Mouse (Mus musculus): ENCODE measurements around the gene Olfr1107. TPM values are rescaled to one million over a fixed set of nuclear protein-coding genes. Genes with fewer than 3 reads are reported as not detected.

Olfr1107 gene
- polyA plus RNA-seq (2016; fragmentation: Nextera tagmentation; extraction: Ambion mirVana) = not detected in 2 replicates

DNA sequence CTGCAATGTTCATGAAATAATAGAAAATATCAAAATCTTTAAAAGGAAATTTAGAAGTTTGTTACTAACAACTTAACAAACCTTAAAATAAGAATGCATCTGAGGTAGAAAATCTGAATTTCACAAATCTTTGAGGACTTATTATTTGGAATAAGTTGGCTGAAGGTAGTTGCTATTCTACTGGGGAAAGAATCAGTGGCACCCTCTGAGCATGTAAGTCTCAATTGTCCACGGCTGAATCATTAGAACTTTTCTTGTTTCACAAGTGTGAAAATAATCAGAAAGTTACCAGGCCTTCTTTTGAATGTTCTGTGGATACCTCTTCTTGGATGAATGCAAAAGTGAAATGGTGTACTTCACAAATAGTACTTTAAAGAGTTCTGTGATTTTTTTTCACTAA, at the start of gene Olfr1107:
Gene Olfr1107, minus strand, starts transcription at position 101 of the 400 bp plus-strand sequence.
- Histone ChIP-seq H3K4me1 (no peaks in the 10 kb centered on the region), H3K27ac (no peak within 1 kb of the TSS), H3K9me3 (no peaks in the 10 kb centered on the region), H3K27me3 (replicated peaks) (no peaks in the 10 kb centered on the region), H3K36me3 (no peaks in the 10 kb centered on the region), H3K4me2 (replicated peaks) (no peak within 1 kb of the TSS), H3K9ac (no peak within 1 kb of the TSS), H3K4me3 (no peak within 1 kb of the TSS)
- WGBS = 88% methylated on average over 1 of the region's 1 CpGs
- ATAC-seq (ENCODE audit: low FRiP score, low read depth) = no peak

DNA sequence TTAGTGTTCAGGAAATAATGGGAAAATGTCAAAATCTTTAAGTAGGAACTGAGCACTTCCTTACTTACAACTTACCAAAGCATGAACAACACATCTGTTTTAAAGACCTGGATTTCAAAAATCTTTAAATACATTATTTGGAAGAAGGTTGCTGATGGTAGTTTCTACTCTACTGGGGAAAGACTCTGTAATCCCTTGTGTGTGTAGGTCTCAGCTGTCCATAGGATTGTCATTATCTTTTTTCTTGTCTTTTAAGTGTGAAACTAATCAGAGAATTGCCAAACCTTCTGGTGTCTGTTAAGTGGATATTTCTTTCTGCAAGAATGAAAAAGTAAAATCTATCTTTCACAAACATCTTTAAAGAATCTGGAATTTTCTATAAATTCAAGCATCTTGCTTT, 38.9 kb upstream of the Olfr1107 start, which contains the start of gene Olfr259:
Gene Olfr259, minus strand, starts transcription at position 101 of the 400 bp plus-strand sequence.
- no peak within 1 kb of the TSS for H3K4me2 ChIP-seq (replicated peaks)
- no peaks in the 10 kb centered on the region for H3K36me3 ChIP-seq
- ATAC-seq (ENCODE audit: low FRiP score, low read depth) = no peak

DNA sequence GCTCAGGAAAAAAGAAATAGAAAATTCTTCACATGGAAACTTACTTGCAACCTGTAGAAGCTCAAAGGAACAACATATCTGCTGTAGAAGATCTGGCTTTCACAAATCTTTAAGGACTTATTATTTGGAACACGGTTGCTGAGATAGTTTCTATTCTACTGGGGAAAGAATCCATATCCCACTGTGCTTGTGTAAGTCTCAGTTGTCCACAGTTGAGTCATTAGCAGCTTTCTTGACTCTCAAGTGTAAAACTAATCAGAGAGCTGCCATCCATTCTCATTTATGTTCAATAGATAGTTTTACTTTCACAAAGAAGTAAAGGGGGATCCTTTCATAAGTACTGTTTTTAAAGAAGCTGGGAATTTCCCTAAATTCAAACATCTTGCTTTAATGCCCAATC, 20.3 kb upstream of the Olfr1107 start, which contains the start of gene Olfr1109:
Gene Olfr1109, minus strand, starts transcription at position 101 of the 400 bp plus-strand sequence.
- no peak for ATAC-seq (ENCODE audit: low FRiP score, low read depth)

More for the DNA sequence above, 38.9 kb upstream of the Olfr1107 start, which contains the start of gene Olfr259:
- no peaks in the 10 kb centered on the region for H3K9me3 ChIP-seq
- no peak within 1 kb of the TSS for H3K9ac ChIP-seq
- H3K27ac ChIP-seq = no peak within 1 kb of the TSS
- H3K4me1 ChIP-seq = no peaks in the 10 kb centered on the region
- H3K4me3 ChIP-seq = no peak within 1 kb of the TSS
- H3K27me3 ChIP-seq (replicated peaks) = no peaks in the 10 kb centered on the region

DNA sequence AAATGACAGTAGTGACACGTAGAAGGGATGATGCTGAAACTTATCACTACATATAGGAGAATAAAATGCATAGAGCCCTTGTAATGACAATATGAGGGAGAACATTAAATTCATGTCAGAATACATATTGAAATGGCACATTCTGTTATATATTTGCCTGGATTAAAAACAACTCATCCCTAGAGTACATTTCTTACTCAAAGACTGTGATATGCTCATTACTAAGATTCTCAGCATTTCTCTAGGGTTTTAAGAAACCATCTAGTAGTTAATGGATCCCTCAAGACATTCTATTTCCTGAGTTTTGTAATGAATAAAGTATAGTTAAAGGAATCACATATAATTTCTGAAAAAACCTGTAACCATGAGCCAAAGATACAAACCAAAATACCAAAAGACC, 23.4 kb downstream of the Olfr1107 start, which contains the start of gene Olfr1106:
Gene Olfr1106, minus strand, starts transcription at position 101 of the 400 bp plus-strand sequence.
- Histone ChIP-seq H3K9me3 (no peaks in the 10 kb centered on the region), H3K27ac (no peak within 1 kb of the TSS), H3K36me3 (no peaks in the 10 kb centered on the region), H3K27me3 (replicated peaks) (no peaks in the 10 kb centered on the region), H3K4me1 (no peaks in the 10 kb centered on the region), H3K9ac (no peak within 1 kb of the TSS), H3K4me3 (no peak within 1 kb of the TSS), H3K4me2 (replicated peaks) (no peak within 1 kb of the TSS)
- WGBS = 78% methylated on average over 1 of the region's 1 CpGs
- no peak for ATAC-seq (ENCODE audit: low FRiP score, low read depth)

More for the DNA sequence above, 20.3 kb upstream of the Olfr1107 start, which contains the start of gene Olfr1109:
- no peak within 1 kb of the TSS for H3K4me3 ChIP-seq
- H3K9ac ChIP-seq = no peak within 1 kb of the TSS
- WGBS = 75% methylated on average over 1 of the region's 1 CpGs
- no peaks in the 10 kb centered on the region for H3K4me1 ChIP-seq
- no peaks in the 10 kb centered on the region for H3K36me3 ChIP-seq
- H3K27ac ChIP-seq = no peak within 1 kb of the TSS
- no peak within 1 kb of the TSS for H3K4me2 ChIP-seq (replicated peaks)
- H3K27me3 ChIP-seq (replicated peaks) = no peaks in the 10 kb centered on the region
- no peaks in the 10 kb centered on the region for H3K9me3 ChIP-seq

DNA sequence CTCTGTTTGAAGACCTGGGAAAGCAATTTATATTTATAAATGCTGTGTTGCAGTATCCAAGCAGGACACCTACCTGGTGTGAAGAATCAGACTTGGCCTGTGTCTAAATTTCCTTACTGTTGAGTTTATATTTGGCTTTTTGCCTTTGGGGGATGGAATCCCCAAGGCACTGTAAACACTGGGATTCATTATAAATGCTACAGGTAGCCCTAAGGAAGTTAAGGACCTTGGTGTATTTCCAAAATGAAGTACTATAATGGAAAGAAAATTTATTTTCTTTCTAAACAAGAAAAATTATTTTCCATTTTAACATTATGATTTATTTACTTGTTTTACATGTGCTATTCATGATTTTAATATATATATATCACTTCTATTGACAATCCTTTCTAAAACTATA, 39.2 kb downstream of the Olfr1107 start, which contains the start of gene Olfr1105:
Gene Olfr1105, minus strand, starts transcription at position 101 of the 400 bp plus-strand sequence.
- ATAC-seq (ENCODE audit: low FRiP score, low read depth) = no peak
- no peak within 1 kb of the TSS for H3K9ac ChIP-seq
- no peaks in the 10 kb centered on the region for H3K4me1 ChIP-seq
- H3K9me3 ChIP-seq = no peaks in the 10 kb centered on the region
- no peak within 1 kb of the TSS for H3K4me3 ChIP-seq
- no peak within 1 kb of the TSS for H3K4me2 ChIP-seq (replicated peaks)
- no peaks in the 10 kb centered on the region for H3K36me3 ChIP-seq
- no peaks in the 10 kb centered on the region for H3K27me3 ChIP-seq (replicated peaks)
- H3K27ac ChIP-seq = no peak within 1 kb of the TSS

DNA sequence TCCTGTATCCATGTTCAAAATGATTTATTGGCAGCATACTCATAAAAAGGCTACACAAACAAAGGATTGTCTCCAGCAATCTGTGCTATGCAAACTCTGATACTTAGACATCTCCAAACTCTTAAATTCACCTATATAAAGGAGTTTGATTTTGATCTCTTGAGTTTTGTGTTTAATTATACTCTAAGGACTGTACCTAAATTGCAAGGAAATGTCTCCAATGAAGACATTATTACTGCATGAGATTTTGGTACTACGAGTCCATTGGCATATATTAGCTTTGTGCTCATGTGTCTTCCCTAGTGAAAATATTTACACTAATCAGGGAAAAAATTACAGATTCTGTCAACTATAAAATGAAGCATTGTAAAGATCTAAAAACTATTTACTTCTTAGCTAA, 48.6 kb downstream of the Olfr1107 start, which contains the start of gene Olfr1104:
Gene Olfr1104, minus strand, starts transcription at position 101 of the 400 bp plus-strand sequence.
- H3K4me1 ChIP-seq = no peaks in the 10 kb centered on the region
- H3K9me3 ChIP-seq = no peaks in the 10 kb centered on the region
- ATAC-seq (ENCODE audit: low FRiP score, low read depth) = no peak
- H3K4me2 ChIP-seq (replicated peaks) = no peak within 1 kb of the TSS
- no peak within 1 kb of the TSS for H3K9ac ChIP-seq
- H3K36me3 ChIP-seq = no peaks in the 10 kb centered on the region
- H3K27ac ChIP-seq = no peak within 1 kb of the TSS
- no peaks in the 10 kb centered on the region for H3K27me3 ChIP-seq (replicated peaks)
- WGBS = 86% methylated on average over 1 of the region's 1 CpGs
- no peak within 1 kb of the TSS for H3K4me3 ChIP-seq

Other genes with a start within 250 kb of the Olfr1107 start
- gene Olfr1095, start 224.1 kb downstream of the Olfr1107 start, polyA plus RNA-seq (2016; fragmentation: Nextera tagmentation; extraction: Ambion mirVana) = not detected in 2 replicates
- gene Gm13723, start 201.0 kb downstream of the Olfr1107 start, polyA plus RNA-seq (2016; fragmentation: Nextera tagmentation; extraction: Ambion mirVana) = not detected in 2 replicates
- gene Olfr1097, start 183.6 kb downstream of the Olfr1107 start, polyA plus RNA-seq (2016; fragmentation: Nextera tagmentation; extraction: Ambion mirVana) = not detected in 2 replicates
- not detected in 2 replicates for gene Olfr1098, start 151.3 kb downstream of the Olfr1107 start, polyA plus RNA-seq (2016; fragmentation: Nextera tagmentation; extraction: Ambion mirVana)
- not detected in 2 replicates for gene Olfr1099, start 115.1 kb downstream of the Olfr1107 start, polyA plus RNA-seq (2016; fragmentation: Nextera tagmentation; extraction: Ambion mirVana)
- gene Olfr1100, start 95.9 kb downstream of the Olfr1107 start, polyA plus RNA-seq (2016; fragmentation: Nextera tagmentation; extraction: Ambion mirVana) = not detected in 2 replicates
- not detected in 2 replicates for gene Olfr1101, start 84.6 kb downstream of the Olfr1107 start, polyA plus RNA-seq (2016; fragmentation: Nextera tagmentation; extraction: Ambion mirVana)
- not detected in 2 replicates for gene Olfr1102, start 77.4 kb downstream of the Olfr1107 start, polyA plus RNA-seq (2016; fragmentation: Nextera tagmentation; extraction: Ambion mirVana)
- not detected in 2 replicates for gene Olfr1104, start 48.7 kb downstream of the Olfr1107 start, polyA plus RNA-seq (2016; fragmentation: Nextera tagmentation; extraction: Ambion mirVana)
- gene Olfr1105, start 39.3 kb downstream of the Olfr1107 start, polyA plus RNA-seq (2016; fragmentation: Nextera tagmentation; extraction: Ambion mirVana) = not detected in 2 replicates
- not detected in 2 replicates for gene Olfr1106, start 23.5 kb downstream of the Olfr1107 start, polyA plus RNA-seq (2016; fragmentation: Nextera tagmentation; extraction: Ambion mirVana)
- not detected in 2 replicates for gene Olfr1109, start 20.2 kb upstream of the Olfr1107 start, polyA plus RNA-seq (2016; fragmentation: Nextera tagmentation; extraction: Ambion mirVana)
- gene Olfr259, start 38.8 kb upstream of the Olfr1107 start, polyA plus RNA-seq (2016; fragmentation: Nextera tagmentation; extraction: Ambion mirVana) = not detected in 2 replicates
- gene Olfr1110, start 64.5 kb upstream of the Olfr1107 start, polyA plus RNA-seq (2016; fragmentation: Nextera tagmentation; extraction: Ambion mirVana) = not detected in 2 replicates
- not detected in 2 replicates for gene Olfr1111, start 76.8 kb upstream of the Olfr1107 start, polyA plus RNA-seq (2016; fragmentation: Nextera tagmentation; extraction: Ambion mirVana)
- not detected in 2 replicates for gene Olfr1112, start 112.0 kb upstream of the Olfr1107 start, polyA plus RNA-seq (2016; fragmentation: Nextera tagmentation; extraction: Ambion mirVana)
- not detected in 2 replicates for gene Olfr1113, start 133.2 kb upstream of the Olfr1107 start, polyA plus RNA-seq (2016; fragmentation: Nextera tagmentation; extraction: Ambion mirVana)
- not detected in 2 replicates for gene Olfr1115, start 172.2 kb upstream of the Olfr1107 start, polyA plus RNA-seq (2016; fragmentation: Nextera tagmentation; extraction: Ambion mirVana)
- not detected in 2 replicates for gene Olfr1116, start 191.7 kb upstream of the Olfr1107 start, polyA plus RNA-seq (2016; fragmentation: Nextera tagmentation; extraction: Ambion mirVana)
- gene Olfr1118, start 231.8 kb upstream of the Olfr1107 start, polyA plus RNA-seq (2016; fragmentation: Nextera tagmentation; extraction: Ambion mirVana) = not detected in 2 replicates

Data from neural tube, embryonic 12.5 days (tissue).